Mouse (Mus musculus) heart, adult 2 months (tissue): ENCODE measurements around the gene Grik4.
A peak's percentile ranks its signal among the peaks of the same experiment; 100 is the strongest.

Experiments
- CTCF ChIP-seq: fragments of 200-600 bp; IDR thresholded peaks from 2 replicates; pipeline ENCODE4 v1.8.1; 2022; ENCODE audit warnings: antibody characterized with exemption, mild to moderate bottlenecking, moderate library complexity
- EP300 ChIP-seq: fragments of 200-500 bp; IDR thresholded peaks from 2 replicates; pipeline ENCODE4 v1.6.1; 2011; ENCODE audit warnings: low read depth, low read length, control low read depth; ENCODE audit not compliant: insufficient read depth
- POLR2A ChIP-seq: fragments of 200-500 bp; IDR thresholded peaks from 2 replicates; pipeline ENCODE4 v1.6.1; 2011; ENCODE audit warnings: mild to moderate bottlenecking, low read depth, low read length, control low read depth; ENCODE audit not compliant: insufficient read depth

- TF ChIP-seq CTCF = no peak
- TF ChIP-seq POLR2A = no peak
- TF ChIP-seq EP300 = 0 out of 2 replicates have a peak, but pooled peaks have one; percentile 8
Observed at GRCm38 (mm10) chr9:42736697-42737335, 207.5 kb downstream of the Grik4 start.
